Mouse (Mus musculus) lung, embryonic 14.5 days (tissue): ENCODE data around the gene Rab4b. TPM values are rescaled to one million over a fixed set of nuclear protein-coding genes. Genes with fewer than 3 reads are reported as not detected.

Source experiments
- ATAC-seq: fragments of 200-750 bp; cut with Nextera tagmentation; 2 replicates; pipeline ENCODE4 v1.8.0; 2017; ENCODE audit warnings: mild to moderate bottlenecking, moderate TSS enrichment, moderate library complexity; ENCODE audit not compliant: insufficient read depth
- DNase-seq: peaks from one replicate; pipeline ENCODE4 v3.0.0-alpha.2; 2015
- H3K27ac ChIP-seq: fragments of 300-500 bp; sonication (generic); 2 replicates; pipeline ENCODE4 v1.5.1; 2014; ENCODE audit warnings: low read depth, mild to moderate bottlenecking, moderate library complexity
- H3K27me3 ChIP-seq: fragments of 300-500 bp; sonication (generic); 2 replicates; pipeline ENCODE4 v1.6.1; 2014; ENCODE audit warnings: low read length, control low read depth; ENCODE audit not compliant: insufficient read depth
- H3K36me3 ChIP-seq: fragments of 300-500 bp; sonication (generic); 2 replicates; pipeline ENCODE4 v1.6.1; 2014; ENCODE audit warnings: control low read depth; ENCODE audit not compliant: insufficient read depth
- H3K4me1 ChIP-seq: fragments of 300-500 bp; sonication (generic); 2 replicates; pipeline ENCODE4 v1.6.1; 2014; ENCODE audit warnings: antibody characterized with exemption, control low read depth; ENCODE audit not compliant: insufficient read depth
- H3K4me2 ChIP-seq: fragments of 300-500 bp; sonication (generic); 2 replicates; pipeline ENCODE4 v1.6.1; 2014; ENCODE audit warnings: mild to moderate bottlenecking
- H3K4me3 ChIP-seq: fragments of 300-500 bp; sonication (generic); 2 replicates; pipeline ENCODE4 v1.5.1; 2014; ENCODE audit warnings: low read depth, low read length
- H3K9ac ChIP-seq: fragments of 300-500 bp; sonication (generic); 2 replicates; pipeline ENCODE4 v1.6.1; 2014
- H3K9me3 ChIP-seq: fragments of 300-500 bp; sonication (generic); 2 replicates; pipeline ENCODE4 v1.6.1; 2016; ENCODE audit warnings: low read depth, low read length, control low read depth
- CTCF ChIP-seq: IDR thresholded peaks from 2 replicates; pipeline ENCODE4 v1.5.1; 2016; ENCODE audit warnings: antibody characterized with exemption, low read depth
- WGBS: fragments of 180-500 bp; shearing (Covaris S2); extraction: QIAGEN DNeasy Blood & Tissue Kit; methylation state at CpG from one replicate; pipeline ENCODE4 v1.1.7; 2014; 5-methylcytosine and 5-hydroxymethylcytosine counted together
- polyA plus RNA-seq: library from polyadenylated mRNA; unstranded; fragments of >200 nt; fragmentation: Nextera tagmentation; extraction: Ambion mirVana; gene quantifications from 2 replicates; pipeline ENCODE4 v1.2.1, GENCODE M21; 2014

The Rab4b gene
- polyA plus RNA-seq, 1 experiment from 2014 or later = 62.1 TPM

DNA sequence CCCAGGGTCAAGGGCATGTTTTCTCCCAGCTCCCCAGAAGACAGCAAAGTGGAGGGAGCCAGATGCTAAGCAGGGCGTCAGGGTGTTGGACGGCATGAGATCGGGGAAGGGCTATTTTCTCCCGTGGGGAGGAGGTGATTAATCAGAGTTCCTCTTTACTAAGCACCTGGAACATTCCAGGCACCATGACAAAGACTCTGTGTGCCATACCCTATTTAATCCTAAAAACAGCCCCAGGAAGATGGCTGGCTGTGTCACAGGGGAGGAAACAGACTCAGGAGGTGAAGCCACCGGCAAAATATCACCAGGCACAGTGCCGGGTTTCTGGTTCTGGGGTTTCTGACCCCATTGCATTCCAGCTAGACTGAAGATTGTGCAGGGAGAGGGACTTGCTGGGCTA, 43.2 kb upstream of the Rab4b start:
- no peak for TF ChIP-seq CTCF
- no peak overlapping the region for H3K4me3 ChIP-seq
- H3K4me2 ChIP-seq = no peak overlapping the region
- DNase-seq (no peak), ATAC-seq (no peak)
- no peaks in the 10 kb centered on the region for H3K27me3 ChIP-seq
- H3K9me3 ChIP-seq = no peaks in the 10 kb centered on the region
- peaks cover 33% of the 10 kb centered on the region; the same call in 1 of the 2 replicates for H3K36me3 ChIP-seq
- WGBS = 69% methylated on average over 6 of the region's 6 CpGs
- H3K9ac ChIP-seq = no peak overlapping the region
- peaks cover 16% of the 10 kb centered on the region; the same call in 1 of the 2 replicates for H3K4me1 ChIP-seq
- H3K27ac ChIP-seq = no peak overlapping the region

DNA sequence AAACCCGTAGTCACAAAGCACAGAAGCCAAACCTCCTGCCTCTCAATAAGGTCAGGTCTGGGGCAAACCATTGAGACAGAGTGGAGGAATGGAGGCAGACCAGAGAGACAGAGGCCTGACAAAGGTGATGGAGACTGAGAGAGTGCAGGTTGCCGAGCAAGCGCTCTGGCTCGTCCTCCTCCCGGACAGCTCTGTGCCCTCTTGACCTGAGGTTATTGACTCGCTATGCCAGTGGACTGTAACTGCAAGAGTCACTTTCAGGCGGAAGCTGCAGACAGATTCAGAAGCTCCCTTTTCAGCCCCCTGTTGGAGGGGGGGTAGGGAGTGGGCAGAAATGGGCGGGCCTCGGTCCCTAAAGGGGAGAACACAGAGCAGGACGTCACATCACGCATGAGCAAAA, 41.2 kb upstream of the Rab4b start:
- Histone ChIP-seq H3K27me3 (no peaks in the 10 kb centered on the region), H3K4me3 (no peak overlapping the region), H3K36me3 (peaks cover 48% of the 10 kb centered on the region), H3K4me1 (peaks cover 5% of the 10 kb centered on the region; the same call in 1 of the 2 replicates), H3K4me2 (no peak overlapping the region), H3K9me3 (no peaks in the 10 kb centered on the region), H3K27ac (no peak overlapping the region), H3K9ac (no peak overlapping the region)
- DNase-seq = no peak
- no peak for TF ChIP-seq CTCF
- WGBS = 76% methylated on average over 11 of the region's 11 CpGs
- no peak for ATAC-seq

- Histone ChIP-seq H3K4me1 (no peaks in the 10 kb centered on the region), H3K4me2 (no peak overlapping the region), H3K9ac (no peak overlapping the region), H3K36me3 (peaks cover 55% of the 10 kb centered on the region), H3K27me3 (no peaks in the 10 kb centered on the region), H3K9me3 (no peaks in the 10 kb centered on the region), H3K4me3 (no peak overlapping the region), H3K27ac (no peak overlapping the region)
- no peak for ATAC-seq
- TF ChIP-seq CTCF = no peak
- 88% methylated on average over 7 of the region's 7 CpGs for WGBS
- DNase-seq = no peak
Observed at GRCm38 (mm10) chr7:27218586-27218985, 39.9 kb upstream of the Rab4b start.

DNA sequence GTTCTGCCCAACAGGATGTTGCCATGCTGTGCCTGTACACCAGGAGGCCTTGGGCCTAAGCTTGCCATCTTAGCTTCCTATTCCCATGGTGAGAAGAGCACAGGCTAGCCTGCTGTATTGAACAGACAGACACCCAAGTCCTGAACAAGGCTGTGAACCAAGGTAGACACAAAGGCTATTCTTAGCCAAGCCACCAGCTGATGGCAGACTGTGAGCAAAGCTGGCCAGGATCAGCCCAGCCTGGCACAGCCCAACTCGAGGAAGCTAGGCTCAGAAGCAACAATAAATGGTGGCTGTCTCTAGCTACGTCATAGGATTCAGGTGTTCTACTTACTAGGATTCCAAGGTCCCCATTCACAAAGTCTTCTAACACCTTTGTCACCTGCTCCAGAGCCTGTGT, 33.9 kb upstream of the Rab4b start:
- H3K4me2 ChIP-seq = no peak overlapping the region
- H3K36me3 ChIP-seq = peaks cover 72% of the 10 kb centered on the region
- H3K27ac ChIP-seq = no peak overlapping the region
- H3K9me3 ChIP-seq = no peaks in the 10 kb centered on the region
- no peak for DNase-seq
- WGBS = 79% methylated on average over 2 of the region's 2 CpGs
- ATAC-seq = no peak
- H3K4me1 ChIP-seq = no peaks in the 10 kb centered on the region
- no peak for TF ChIP-seq CTCF
- H3K27me3 ChIP-seq = no peaks in the 10 kb centered on the region
- H3K9ac ChIP-seq = no peak overlapping the region
- no peak overlapping the region for H3K4me3 ChIP-seq

DNA sequence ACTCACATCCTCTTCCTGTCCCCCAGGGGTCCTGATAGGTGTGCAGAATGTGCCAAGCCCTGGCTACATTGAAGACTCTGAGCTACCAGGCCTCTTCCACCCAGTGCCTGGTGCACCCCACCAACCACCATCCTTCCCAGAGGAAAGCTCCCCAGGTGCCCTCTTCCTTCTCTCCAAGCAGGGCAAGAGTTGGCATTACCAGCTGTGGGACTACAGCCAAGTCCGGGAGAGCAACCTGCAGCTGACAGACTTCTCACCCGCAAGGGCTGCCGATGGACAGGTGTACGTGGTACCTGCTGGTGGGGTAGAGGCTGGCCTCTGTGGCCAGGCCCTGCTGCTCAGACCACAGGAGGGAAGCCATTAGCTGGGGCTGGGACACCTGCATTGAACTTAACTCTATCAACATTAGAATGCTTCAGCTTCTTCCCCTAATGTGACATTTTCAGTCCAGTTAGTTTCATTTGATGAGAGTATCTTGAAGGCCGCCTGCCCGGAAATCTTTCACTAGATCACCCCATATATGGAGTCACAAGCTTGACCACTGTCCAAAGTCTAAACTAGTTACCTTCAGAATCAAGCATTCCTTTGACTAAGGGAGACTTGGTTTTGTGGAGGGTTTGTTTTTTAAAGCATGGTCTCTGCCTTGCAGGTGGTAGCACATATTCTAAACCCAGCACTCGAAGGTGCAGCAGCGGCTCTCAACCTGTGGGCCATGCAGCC, 25.2 kb upstream of the Rab4b start:
- H3K36me3 ChIP-seq = peaks cover 37% of the 10 kb centered on the region
- TF ChIP-seq CTCF = no peak
- no peak overlapping the region for H3K4me3 ChIP-seq
- DNase-seq (no peak), ATAC-seq (no peak)
- no peaks in the 10 kb centered on the region for H3K27me3 ChIP-seq
- no peak overlapping the region for H3K9ac ChIP-seq
- no peak overlapping the region for H3K4me2 ChIP-seq
- 90% methylated on average over 8 of the region's 8 CpGs for WGBS
- H3K4me1 ChIP-seq = no peaks in the 10 kb centered on the region
- H3K9me3 ChIP-seq = no peaks in the 10 kb centered on the region
- H3K27ac ChIP-seq = no peak overlapping the region

DNA sequence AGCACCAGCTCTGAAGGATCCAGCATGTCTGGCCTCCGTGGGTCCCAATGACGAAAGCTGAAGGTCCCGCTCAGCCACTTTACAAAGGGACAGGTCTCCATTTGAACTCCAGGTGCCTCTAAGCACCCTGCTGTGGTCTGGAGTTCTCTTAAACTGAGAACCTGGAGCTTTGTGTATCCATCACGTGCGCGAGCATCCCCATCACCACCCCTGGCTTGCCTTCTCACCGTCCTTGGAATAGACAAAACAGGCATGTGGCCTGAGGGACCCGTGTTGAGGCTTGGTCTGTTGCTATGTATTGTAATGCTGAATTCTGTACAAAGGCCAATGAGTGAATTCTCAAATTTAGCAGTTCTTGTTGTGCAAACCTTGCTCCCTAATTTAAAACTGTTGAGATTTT, 20.1 kb upstream of the Rab4b start:
- peaks cover 38% of the 10 kb centered on the region for H3K36me3 ChIP-seq
- TF ChIP-seq CTCF = no peak
- H3K27ac ChIP-seq = no peak overlapping the region
- WGBS = 89% methylated on average over 8 of the region's 8 CpGs
- no peak overlapping the region for H3K9ac ChIP-seq
- H3K4me2 ChIP-seq = no peak overlapping the region
- no peaks in the 10 kb centered on the region for H3K27me3 ChIP-seq
- ATAC-seq (no peak), DNase-seq (no peak)
- H3K4me3 ChIP-seq = no peak overlapping the region
- no peaks in the 10 kb centered on the region for H3K9me3 ChIP-seq
- peaks cover 5% of the 10 kb centered on the region for H3K4me1 ChIP-seq

DNA sequence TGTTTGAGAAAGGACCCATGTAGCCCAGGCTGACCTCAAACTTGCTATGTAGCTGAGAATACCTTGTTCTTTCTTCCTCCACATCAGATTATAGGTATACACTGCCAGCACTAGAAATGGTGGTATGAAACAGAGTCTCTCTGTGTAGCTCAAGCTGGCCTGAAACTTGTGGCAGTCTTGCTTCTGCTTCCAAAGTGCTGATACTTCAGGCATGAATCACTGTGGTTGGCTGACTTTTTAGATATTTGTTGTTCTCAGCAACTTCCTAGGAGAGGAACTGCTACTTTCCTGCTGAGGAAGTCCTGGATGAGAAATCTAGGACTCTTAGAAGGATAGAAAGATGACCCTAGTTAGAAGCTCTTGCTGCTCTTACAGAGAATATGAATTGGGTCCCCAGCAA, 19.7 kb upstream of the Rab4b start:
- H3K36me3 ChIP-seq = peaks cover 42% of the 10 kb centered on the region
- no peak for TF ChIP-seq CTCF
- ATAC-seq = no peak
- no peaks in the 10 kb centered on the region for H3K27me3 ChIP-seq
- H3K9ac ChIP-seq = no peak overlapping the region
- H3K4me3 ChIP-seq = no peak overlapping the region
- DNase-seq = no peak
- no peak overlapping the region for H3K4me2 ChIP-seq
- peaks cover 5% of the 10 kb centered on the region for H3K4me1 ChIP-seq
- H3K9me3 ChIP-seq = no peaks in the 10 kb centered on the region
- no peak overlapping the region for H3K27ac ChIP-seq
